Mouse (Mus musculus): ENCODE measurements around the gene Pomgnt1.

GRCm38 (mm10) chr4:116157882-116158281 is 34.2 kb downstream of the Pomgnt1 start:
- TF ChIP-seq POLR2A (IDR thresholded peaks at IDR 0.05; ENCODE audit: insufficient read depth, low read length) (no peak), CTCF (IDR thresholded peaks at IDR 0.05; ENCODE audit: low read depth, low read length) (no peak)
